Mouse (Mus musculus): ENCODE data around the gene Pkd1l1.

Pkd1l1 gene

GRCm38 (mm10) chr11:8973166-8973565 lies at the start of gene Pkd1l1:
Pkd1l1 (minus strand) TSS chr11:8973266.
- in situ Hi-C loops (cut with MboI; ENCODE audit: low pct_unique_long_range_greater_than_20kb in 1 of 2, low sequenced_read_pairs in 2 of 2, unreplicated experiment in 1 of 2): no loop called here

- in situ Hi-C loops (cut with MboI; ENCODE audit: low pct_unique_long_range_greater_than_20kb in 1 of 2, low sequenced_read_pairs in 2 of 2, unreplicated experiment in 1 of 2): no loop called here
Measured at GRCm38 (mm10) chr11:9020207-9020606, 47.1 kb upstream of the Pkd1l1 start.

GRCm38 (mm10) chr11:9018491-9019267 lies 45.6 kb upstream of the Pkd1l1 start:
- in situ Hi-C loops (cut with MboI; ENCODE audit: low pct_unique_long_range_greater_than_20kb in 1 of 2, low sequenced_read_pairs in 2 of 2, unreplicated experiment in 1 of 2): loop anchor here in 1 of 2 experiments (10.0 kb wide), 1 partner anchor 96 kb away; the partner anchor contains the start of gene Upp1

GRCm38 (mm10) chr11:9014740-9015139 lies 41.7 kb upstream of the Pkd1l1 start:
- in situ Hi-C loops (cut with MboI; ENCODE audit: low pct_unique_long_range_greater_than_20kb in 1 of 2, low sequenced_read_pairs in 2 of 2, unreplicated experiment in 1 of 2): loop anchor here in 1 of 2 experiments (10.0 kb wide), 1 partner anchor 100 kb away; the partner anchor contains the start of gene Upp1

- in situ Hi-C loops (cut with MboI; ENCODE audit: low pct_unique_long_range_greater_than_20kb in 1 of 2, low sequenced_read_pairs in 2 of 2, unreplicated experiment in 1 of 2): loop anchor here in 1 of 2 experiments (10.0 kb wide), 1 partner anchor 103 kb away; the partner anchor contains the start of gene Upp1
Measured at GRCm38 (mm10) chr11:9011348-9011747, 38.3 kb upstream of the Pkd1l1 start.

- in situ Hi-C loops (cut with MboI; ENCODE audit: low pct_unique_long_range_greater_than_20kb in 1 of 2, low sequenced_read_pairs in 2 of 2, unreplicated experiment in 1 of 2): loop anchor here in 1 of 2 experiments (10.0 kb wide), 1 partner anchor 104 kb away; the partner anchor contains the start of gene Upp1
Measured at GRCm38 (mm10) chr11:9010853-9011339, 37.8 kb upstream of the Pkd1l1 start, which contains the start of gene Hus1. Hus1 (minus strand) TSS chr11:9011191.

GRCm38 (mm10) chr11:9010416-9010815 lies 37.4 kb upstream of the Pkd1l1 start:
- in situ Hi-C loops (cut with MboI; ENCODE audit: low pct_unique_long_range_greater_than_20kb in 1 of 2, low sequenced_read_pairs in 2 of 2, unreplicated experiment in 1 of 2): loop anchor here in 1 of 2 experiments (10.0 kb wide), 1 partner anchor 104 kb away; the partner anchor contains the start of gene Upp1

- in situ Hi-C loops (cut with MboI; ENCODE audit: low pct_unique_long_range_greater_than_20kb in 1 of 2, low sequenced_read_pairs in 2 of 2, unreplicated experiment in 1 of 2): no loop called here
Measured at GRCm38 (mm10) chr11:9008761-9009160, 35.7 kb upstream of the Pkd1l1 start.

GRCm38 (mm10) chr11:8988084-8988483 lies 15.0 kb upstream of the Pkd1l1 start:
- in situ Hi-C loops (cut with MboI; ENCODE audit: low pct_unique_long_range_greater_than_20kb in 1 of 2, low sequenced_read_pairs in 2 of 2, unreplicated experiment in 1 of 2): loop anchor here (5.0 kb wide), 1 partner anchor 149 kb away; no protein-coding TSS in a partner anchor

GRCm38 (mm10) chr11:8986058-8986457 lies 13.0 kb upstream of the Pkd1l1 start:
- in situ Hi-C loops (cut with MboI; ENCODE audit: low pct_unique_long_range_greater_than_20kb in 1 of 2, low sequenced_read_pairs in 2 of 2, unreplicated experiment in 1 of 2): loop anchor here (5.0 kb wide), 1 partner anchor 151 kb away; no protein-coding TSS in a partner anchor

- in situ Hi-C loops (cut with MboI; ENCODE audit: low pct_unique_long_range_greater_than_20kb in 1 of 2, low sequenced_read_pairs in 2 of 2, unreplicated experiment in 1 of 2): no loop called here
Measured at GRCm38 (mm10) chr11:8983237-8983861, 10.3 kb upstream of the Pkd1l1 start.

- in situ Hi-C loops (cut with MboI; ENCODE audit: low pct_unique_long_range_greater_than_20kb in 1 of 2, low sequenced_read_pairs in 2 of 2, unreplicated experiment in 1 of 2): no loop called here
Measured at GRCm38 (mm10) chr11:8978154-8978553, 5.1 kb upstream of the Pkd1l1 start.

GRCm38 (mm10) chr11:8972093-8972492 lies 973 bp downstream of the Pkd1l1 start:
- in situ Hi-C loops (cut with MboI; ENCODE audit: low pct_unique_long_range_greater_than_20kb in 1 of 2, low sequenced_read_pairs in 2 of 2, unreplicated experiment in 1 of 2): no loop called here

- in situ Hi-C loops (cut with MboI; ENCODE audit: low pct_unique_long_range_greater_than_20kb in 1 of 2, low sequenced_read_pairs in 2 of 2, unreplicated experiment in 1 of 2): no loop called here
Measured at GRCm38 (mm10) chr11:8970509-8970908, 2.6 kb downstream of the Pkd1l1 start.

GRCm38 (mm10) chr11:8968094-8968493 lies 5.0 kb downstream of the Pkd1l1 start:
- in situ Hi-C loops (cut with MboI; ENCODE audit: low pct_unique_long_range_greater_than_20kb in 1 of 2, low sequenced_read_pairs in 2 of 2, unreplicated experiment in 1 of 2): no loop called here

- in situ Hi-C loops (cut with MboI; ENCODE audit: low pct_unique_long_range_greater_than_20kb in 1 of 2, low sequenced_read_pairs in 2 of 2, unreplicated experiment in 1 of 2): no loop called here
Measured at GRCm38 (mm10) chr11:8958572-8958971, 14.5 kb downstream of the Pkd1l1 start.

GRCm38 (mm10) chr11:8958108-8958507 lies 15.0 kb downstream of the Pkd1l1 start:
- in situ Hi-C loops (cut with MboI; ENCODE audit: low pct_unique_long_range_greater_than_20kb in 1 of 2, low sequenced_read_pairs in 2 of 2, unreplicated experiment in 1 of 2): no loop called here

GRCm38 (mm10) chr11:8957023-8957422 lies 16.0 kb downstream of the Pkd1l1 start:
- in situ Hi-C loops (cut with MboI; ENCODE audit: low pct_unique_long_range_greater_than_20kb in 1 of 2, low sequenced_read_pairs in 2 of 2, unreplicated experiment in 1 of 2): no loop called here

GRCm38 (mm10) chr11:8955678-8956077 lies 17.4 kb downstream of the Pkd1l1 start:
- in situ Hi-C loops (cut with MboI; ENCODE audit: low pct_unique_long_range_greater_than_20kb in 1 of 2, low sequenced_read_pairs in 2 of 2, unreplicated experiment in 1 of 2): no loop called here

Data from mouse embryonic stem cell (cell line).